Mouse (Mus musculus) adrenal gland, postnatal 14 days (tissue): ENCODE measurements at regions not wholly inside any gene's neighbourhood (a gene's known extent, or its start where the extent isn't known, plus 50 kb on each side); places are given as distances from the start of the nearest gene placed in this dataset.

Source experiments
- DNase-seq: peaks from one replicate; pipeline ENCODE4 v3.0.0; 2021; ENCODE audit warnings: mixed read lengths

DNA sequence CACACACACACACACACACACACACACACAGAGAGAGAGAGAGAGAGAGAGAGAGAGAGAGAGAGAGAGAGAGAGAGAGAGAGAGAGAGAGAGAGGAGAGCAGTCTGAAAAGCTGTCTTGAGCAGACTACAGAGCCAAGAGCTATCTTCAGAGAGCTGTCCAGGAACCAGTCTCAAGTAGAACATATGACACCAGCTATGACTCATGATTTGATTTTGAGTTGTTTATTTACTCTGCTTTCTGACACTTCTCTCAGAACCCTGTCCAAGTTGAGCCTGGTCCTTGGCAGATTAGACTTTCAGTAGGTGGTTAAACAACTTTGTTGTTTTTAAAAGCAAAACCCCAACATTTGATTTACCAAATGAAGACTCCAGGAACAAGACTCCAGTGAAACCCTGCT lies 420.8 kb upstream of the Lcorl start:
- no peak for DNase-seq

DNA sequence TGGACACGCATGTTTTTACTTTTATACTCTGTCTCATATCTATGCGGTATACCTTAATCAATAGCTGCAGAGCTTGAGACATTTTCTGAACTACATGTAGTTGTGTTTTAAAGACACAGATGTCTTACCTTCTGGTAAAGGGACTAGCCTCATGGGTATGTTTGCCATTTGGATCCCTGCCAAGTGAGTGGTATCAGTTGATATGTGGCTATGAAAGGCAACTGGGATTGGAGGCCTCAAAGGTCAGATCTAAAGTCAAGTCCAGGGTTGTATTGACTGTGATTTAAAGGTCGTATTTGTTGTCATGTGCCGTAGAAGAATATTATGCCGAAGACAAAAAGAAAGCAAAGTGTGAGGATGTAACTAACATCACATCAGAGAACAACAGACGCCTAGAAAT lies 399.3 kb upstream of the Lcorl start:
- no peak for DNase-seq

DNA sequence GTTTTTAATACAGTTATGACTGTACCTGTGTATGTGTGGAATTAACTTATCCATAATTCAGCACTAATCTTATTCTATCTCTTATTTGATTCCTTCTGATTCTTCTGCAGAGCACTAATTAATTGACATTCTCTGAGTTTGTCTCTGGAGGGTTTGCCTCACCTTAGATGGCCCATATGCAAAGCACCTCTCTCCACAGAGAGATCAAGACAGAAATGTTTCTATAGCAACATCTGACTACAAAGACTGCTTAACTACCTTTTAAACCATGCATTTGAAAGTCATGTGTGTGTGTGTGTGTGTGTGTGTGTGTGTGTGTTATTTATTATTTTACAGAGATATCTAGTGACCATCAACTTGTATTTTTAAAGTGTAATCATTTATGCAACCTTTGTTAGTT lies 396.5 kb upstream of the Lcorl start:
- DNase-seq: no peak

DNA sequence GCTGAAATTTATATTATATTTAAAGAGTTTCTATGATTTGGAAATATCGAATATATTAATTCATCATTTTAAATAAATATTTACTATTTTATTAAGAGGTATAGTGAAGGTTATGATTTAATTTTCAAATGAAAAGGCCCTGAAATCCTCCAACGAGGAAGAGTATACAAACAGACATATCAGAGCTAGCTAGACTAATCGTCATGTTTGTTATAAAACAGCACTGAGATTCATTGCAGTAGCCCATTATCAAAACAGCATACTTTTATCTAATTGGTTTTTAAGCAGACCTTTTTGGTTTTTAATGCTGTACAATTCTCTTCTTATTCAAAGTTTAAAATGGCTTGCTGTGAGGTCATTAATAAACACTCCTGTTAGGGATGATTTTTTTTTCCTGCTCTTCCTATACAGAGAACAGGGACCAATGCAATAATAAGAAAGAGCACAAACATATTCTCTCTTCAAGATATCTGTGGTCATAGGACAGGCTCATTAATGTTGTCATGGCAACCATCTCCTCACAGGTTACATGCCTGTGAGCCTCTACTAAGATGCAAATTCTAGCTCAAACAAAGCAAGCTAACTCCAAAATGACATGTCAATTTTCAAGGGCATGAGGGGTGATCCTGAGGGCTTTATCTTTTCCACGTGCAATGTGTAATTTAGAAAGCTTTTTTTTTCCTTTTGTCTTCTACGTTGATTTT lies 378.1 kb upstream of the Lcorl start:
- DNase-seq: no peak

DNA sequence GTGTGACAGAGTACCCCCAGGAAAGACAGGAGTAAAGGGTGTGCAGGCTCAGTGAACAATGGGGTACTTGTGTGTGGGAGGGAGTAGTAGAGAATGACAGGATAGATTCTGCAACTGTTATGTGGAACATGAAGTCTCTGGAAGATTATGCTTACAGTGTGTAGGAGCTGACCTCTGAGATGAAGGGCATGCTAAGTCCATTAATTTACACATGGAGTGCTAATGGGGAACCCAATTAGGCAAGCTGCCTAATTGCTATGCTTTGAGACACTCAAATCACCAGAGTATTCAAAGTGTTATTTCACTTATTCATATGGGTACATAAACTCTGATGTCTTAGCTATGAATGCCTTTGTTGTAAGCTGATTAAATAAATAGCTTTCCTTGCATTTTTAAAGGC lies 375.4 kb upstream of the Lcorl start:
- no peak for DNase-seq

DNA sequence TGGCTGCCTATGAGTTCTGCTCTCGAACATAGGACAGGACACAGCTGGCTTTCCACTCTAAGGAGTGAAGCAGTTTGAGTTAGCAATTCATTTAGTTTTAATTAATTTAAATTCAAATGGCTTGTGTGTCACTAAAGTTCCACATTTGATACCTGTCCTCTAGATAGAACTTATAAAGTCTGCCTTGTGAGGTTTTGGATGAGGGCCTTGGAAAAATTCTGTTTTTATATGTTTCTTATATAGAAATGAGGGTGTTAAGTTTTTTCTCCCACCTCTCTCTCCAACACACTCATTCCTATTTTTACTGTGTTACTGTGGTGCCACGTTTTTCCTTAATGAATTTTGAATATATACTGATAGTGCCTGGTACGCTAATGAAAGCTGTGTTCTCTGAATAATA lies 371.3 kb upstream of the Lcorl start:
- DNase-seq: no peak

DNA sequence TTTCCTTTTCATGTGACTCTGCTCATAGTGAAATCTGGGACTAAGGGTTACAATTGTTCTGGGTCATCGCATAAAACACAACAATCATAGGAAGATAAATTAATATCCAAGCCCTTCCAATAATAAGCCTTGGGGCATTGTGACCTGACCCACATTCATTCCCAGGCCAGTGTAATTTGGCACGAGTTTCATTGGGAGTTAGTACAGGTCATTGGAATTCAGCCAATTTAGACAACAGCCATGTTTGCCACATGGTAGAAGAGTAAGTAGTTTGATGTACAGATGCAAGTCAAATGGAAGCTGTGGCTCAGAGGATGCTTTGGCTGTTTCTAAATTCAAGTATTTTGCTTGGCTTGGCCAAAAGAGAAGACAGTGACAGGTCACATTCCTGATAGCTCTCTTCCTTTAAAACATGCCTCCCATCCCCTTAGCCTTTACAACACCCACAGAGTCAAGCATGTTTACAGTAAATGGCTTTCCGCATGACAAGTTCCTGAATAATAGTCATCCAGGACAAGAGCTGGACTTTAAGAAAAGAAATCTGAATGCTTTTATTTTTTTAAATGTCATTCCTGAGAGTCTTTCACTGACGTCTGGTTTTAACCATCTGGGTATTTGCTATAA lies 355.5 kb upstream of the Lcorl start:
- DNase-seq: no peak

DNA sequence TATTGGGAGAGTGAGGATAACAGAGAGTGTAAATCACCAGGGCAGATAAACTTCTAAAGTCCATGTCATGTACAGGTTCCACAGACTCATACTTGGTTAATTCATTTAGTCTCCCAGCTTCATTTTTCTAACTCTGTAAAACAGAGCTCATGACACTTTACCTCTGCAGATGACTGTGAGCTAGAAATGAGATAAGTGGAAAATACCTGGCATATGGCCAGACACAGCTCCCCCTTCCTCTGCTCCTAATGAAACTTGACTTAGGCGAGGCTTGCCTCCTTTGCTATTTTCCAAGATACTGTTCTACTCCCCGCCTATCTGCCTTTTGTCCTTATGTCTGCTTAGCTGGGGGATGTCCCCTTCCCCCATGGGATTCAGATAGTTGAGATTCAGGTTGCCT lies 351.7 kb upstream of the Lcorl start:
- DNase-seq: no peak

DNA sequence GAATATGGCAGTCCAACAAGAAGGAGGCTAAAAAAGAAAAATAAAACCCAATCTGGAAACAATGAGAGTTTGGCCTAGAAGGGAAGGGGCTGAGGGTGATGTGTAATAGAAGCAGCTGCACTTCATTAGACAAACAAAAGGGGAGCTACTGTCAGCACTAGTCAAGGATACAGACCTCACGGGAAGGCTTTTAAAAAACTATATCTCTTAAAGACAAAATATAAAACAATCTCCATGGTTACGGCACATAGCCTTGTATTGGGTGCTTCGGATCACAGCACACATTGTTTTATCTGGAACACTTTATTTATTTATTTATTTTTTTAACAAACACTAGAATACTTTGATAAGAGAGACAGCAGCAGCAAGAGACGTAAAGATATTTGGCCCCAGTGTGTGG lies 346.3 kb upstream of the Lcorl start:
- DNase-seq: no peak

DNA sequence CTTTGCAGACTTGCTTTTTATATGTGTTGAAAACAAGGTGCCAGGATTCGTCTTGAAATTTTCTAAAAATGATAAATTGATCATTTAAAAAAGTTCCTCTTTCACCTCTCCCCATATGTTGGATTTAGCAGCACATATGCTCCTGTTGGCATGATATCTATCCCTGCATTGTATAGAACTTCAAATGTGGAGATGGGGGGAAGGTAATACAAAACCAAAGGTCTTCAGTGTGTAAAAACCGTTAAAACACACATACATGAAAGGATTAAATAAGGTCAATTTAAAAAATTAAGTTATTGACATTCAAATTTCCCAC lies 345.0 kb upstream of the Lcorl start:
- DNase-seq: no peak

DNA sequence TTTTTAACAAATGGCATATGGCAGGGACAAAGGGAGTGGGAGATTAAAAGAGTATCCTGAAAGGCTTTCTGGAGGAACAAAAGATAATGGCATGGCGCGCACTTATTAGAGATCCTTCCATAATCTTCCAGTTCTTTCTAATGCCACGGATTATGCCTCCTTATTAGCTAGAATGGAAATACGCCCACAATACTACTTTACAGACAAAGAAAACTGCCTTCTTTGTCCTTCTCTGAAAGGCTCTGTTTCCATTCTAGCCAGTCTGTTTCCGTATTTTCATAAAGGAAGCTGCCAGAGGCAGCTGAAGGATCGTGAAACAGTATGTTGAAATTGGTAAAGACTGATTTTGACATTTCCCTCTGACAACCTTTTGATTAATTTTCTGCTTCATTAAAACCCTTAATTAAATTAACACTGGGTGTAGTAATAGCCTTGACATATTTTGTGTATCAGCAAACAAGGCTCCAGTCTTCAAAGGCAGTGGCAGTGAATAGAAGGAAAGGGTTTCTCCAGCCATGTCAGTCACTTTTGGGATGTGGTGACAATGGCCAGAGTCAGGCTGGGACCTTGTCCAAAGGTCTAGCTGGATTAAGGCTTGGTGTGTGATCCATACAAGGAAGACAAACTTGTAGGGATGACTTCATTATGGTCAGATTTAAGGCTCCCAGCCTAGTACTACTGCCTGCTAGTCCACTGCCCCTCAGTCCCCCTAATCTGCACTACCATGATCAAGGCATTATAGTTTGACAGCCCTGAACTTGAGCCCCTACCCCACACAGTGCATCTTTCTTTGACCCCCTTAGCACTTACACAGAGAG lies 344.4 kb upstream of the Lcorl start:
- DNase-seq: no peak

DNA sequence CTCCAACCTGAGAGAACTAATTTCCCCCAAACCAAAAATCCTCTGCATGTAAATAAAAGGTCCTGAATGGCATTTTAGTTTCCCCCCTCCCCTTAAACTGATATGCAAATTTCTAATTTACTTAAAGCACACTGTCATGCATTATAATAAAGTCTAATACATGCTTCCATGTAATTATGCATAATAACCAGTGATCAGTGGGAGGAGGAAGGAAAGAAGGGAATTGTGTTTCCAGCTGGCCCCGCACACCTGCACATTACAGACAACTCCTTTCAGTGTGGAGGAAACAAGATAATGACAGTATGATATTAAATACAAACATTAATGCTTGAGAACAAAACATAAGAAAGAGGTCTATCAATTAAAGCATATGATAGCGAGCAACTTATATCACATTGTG lies 329.5 kb upstream of the Lcorl start:
- no peak for DNase-seq

DNA sequence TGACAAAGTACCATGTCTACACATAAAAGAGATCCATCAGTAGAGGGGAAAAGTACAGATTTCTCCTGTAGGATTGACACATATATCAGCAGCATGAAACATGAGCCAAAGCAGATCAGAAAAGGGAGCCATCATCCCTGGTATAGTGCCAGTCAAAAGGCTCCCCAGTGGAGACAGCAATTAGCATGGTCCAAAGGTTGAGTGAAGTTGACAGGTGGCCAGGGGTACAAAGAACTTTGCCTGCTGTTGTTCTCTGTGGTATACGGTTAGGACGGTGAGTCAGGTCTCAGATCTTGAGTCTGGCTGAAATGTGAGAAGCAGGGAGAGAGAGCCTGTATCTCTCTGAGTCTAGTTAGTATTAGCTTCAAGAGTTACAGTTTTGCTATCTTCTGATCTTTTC lies 324.7 kb upstream of the Lcorl start:
- DNase-seq: no peak

DNA sequence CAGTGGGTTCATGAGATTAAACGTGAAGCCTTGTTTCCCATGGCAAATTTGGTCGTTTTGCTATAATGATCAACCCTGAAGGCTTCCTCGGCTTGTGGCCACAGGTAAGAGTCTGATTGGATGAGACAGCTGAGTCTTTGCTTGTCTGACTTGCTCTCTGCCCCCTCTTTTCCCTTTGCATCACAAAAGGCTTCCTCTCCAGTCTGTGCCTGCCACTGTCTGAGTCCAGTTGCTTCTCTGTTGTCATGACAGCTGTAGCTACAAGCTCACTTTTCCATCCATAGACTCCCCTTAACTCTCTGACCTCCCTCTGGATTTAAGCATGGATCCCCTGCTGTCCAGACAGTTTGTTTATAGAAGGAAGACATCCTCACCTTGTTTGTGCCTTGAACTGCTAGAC lies 314.9 kb upstream of the Lcorl start:
- no peak for DNase-seq

DNA sequence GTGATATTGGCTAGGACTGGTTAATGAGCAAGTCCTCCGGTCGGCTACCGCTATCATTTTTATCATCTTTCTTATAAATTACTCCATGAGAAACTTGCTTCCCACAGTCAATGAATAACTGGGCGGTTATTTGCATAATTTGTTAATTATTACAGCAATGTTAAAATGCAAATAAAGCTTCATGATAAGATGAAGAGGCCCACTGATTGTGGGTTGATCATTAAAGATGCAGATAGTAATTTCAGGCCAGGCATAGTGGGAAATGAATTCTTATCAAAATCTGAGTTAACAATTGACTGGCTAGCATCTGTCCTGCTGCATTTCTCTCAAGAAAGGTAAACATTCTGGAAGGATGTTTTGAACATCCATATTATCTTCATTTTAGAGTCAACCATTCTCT lies 303.4 kb upstream of the Lcorl start:
- DNase-seq: no peak

DNA sequence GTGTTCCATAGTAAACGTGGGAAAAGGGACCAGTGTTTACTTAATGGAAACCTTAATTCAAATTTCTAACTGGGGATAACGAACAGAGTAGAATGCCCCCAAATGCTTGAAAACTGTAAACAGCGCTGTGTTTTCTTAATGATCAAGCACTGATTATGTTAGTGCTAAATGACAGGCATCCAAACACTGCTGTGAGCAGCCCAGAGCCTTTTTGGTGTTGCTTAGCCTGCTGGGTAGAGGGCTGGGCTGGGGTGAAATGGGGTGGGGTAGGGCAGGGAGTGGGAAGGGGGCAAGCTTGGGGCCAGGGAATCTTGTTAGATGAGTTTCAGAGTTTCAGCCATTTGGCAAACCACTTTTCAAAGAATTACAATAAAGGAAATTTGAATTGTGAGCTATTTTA lies 294.6 kb upstream of the Lcorl start:
- DNase-seq: no peak

DNA sequence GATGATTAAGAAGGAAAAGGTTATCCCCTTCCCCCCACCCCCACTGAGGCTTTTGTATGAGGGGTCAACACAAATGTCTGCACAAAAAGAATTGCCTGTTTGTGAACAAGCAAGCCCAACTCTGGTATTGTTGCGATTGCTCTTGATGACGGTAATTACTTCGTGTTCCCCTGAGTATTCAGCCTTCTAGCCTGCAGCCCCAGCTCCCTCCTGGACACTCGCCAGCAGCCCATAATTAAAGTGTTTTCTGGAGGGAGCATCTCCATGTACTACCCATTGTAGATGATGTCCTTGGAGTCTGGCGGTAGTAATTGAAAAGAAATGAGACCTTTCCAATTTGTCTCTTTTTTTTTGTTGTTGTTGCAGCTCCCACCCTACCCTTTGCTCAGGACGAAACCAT lies 293.4 kb upstream of the Lcorl start:
- DNase-seq: no peak

DNA sequence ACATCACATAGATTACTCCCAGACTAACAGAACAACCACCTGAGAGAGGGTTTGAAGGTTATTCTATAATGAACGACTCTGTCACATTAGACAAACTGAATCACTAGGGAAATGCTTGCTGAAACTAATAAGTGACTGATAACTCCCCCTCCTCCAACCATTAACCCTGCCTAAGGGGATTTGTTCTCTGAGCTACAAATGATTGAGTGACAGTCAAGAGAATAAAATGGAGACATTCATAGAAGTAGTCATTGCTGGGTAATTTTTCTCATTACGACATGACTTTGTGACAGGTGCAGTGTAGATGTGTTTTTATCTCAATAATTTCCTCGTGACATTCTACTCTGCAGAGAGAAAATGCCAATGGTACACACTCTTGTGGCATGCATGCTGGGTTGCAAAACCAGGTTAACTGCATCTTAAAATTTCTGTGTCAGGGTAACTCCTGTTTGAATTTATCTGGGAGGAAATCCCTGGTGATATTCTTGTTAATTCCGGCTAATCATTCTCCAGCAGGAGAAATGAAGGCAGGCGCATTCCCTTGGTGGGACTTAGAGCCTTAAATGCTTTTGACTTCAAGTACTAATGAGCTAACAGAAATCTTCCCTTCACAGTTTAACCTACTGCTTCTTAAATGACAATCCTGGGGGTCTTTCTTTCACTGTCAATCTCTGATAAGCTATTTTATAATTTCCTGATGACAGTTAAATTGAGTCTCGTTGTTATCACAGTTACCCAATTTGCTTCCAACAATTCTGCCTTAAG lies 292.6 kb upstream of the Lcorl start:
- no peak for DNase-seq

DNA sequence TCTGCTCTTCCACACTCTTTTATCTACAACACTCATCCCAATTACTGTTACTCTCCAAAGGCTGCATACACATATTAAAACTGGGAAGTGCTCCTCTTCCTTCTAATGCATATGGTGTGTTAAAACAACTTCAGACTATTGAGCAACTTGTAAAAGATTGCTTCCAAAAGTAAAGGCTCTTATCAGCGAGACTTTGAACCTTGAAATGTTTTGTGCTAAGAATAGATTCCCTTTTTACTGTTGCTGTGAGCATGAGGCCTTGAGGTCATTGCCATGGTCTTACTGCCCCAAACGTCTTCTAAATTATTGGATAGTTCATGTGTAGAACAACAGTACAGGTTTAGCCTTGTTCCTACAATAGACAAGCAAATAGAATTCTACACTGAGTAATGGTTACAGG lies 281.6 kb upstream of the Lcorl start:
- DNase-seq: no peak

DNA sequence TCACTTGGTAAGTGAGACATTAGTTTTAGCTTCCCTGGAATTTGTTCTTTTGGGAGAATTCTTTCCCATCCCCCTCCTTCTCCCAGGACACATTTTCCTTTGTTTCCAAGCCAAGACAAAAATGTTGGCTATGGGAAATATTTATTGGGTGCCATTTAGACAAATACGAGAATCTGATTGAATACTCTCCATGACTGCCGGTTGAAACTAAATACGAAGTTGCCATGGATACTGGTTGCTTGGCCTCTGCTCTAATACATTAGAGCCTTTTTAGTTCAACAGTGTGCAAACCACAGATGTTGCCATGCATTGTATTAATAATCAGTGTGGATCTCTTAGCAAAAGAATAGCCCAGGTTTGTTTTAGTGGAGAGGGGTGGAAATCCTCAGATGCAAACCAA lies 280.3 kb upstream of the Lcorl start:
- no peak for DNase-seq

DNA sequence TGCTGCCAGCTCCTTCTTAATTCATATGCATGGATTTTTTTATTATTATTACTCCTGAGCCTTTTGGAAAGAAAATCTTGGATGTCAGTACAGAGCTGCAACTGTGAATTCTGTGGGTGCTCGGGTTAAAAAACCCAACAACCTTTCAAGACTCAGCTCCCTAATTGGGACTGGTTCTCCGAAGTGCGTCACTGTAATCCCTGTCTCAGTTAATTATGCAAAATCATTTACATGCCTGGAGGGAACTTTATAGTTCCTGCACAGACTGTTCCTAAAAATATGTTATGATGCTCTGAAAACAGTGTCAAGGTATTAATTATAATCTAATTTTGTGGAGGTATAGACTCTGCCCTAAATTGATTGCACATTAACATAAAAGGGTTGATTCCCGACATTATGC lies 250.6 kb upstream of the Lcorl start:
- no peak for DNase-seq

DNA sequence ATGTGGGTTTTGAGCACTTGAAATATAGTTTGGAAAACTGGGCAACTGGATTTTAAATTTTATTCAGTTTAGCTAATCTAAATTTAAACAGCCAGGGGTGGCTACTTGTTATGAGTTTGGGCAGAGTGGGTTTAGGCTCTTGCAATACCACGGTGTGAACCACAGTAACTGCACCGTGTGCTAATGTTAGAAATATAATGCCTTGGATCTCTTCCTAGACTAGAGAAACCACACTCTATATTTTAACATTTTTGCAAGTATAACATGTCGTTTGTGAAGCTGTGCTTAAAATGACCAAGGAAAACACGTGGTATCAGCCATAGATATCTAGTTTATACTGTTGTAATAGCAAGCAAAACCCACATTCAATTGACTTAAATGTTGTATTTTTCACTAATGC lies 245.9 kb upstream of the Lcorl start:
- DNase-seq: no peak

DNA sequence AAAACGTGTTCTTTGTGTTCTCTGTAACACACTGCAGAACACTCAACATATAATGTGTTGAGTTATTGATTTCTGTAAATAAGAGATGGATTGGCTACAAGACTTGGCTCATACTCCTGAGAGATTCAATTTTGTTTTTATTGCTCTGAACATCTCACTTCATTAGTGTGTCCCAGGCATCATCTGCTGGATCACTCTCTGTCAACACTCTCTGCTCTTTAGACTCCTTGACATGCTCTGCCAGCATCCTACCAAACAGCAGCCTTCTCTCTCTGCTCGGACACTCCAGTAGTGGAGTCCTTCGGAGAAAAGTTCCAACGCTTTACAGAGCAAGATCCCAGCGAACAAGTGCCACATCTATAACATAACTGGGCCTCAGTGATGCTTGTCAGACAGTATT lies 235.1 kb upstream of the Lcorl start:
- DNase-seq: no peak
